Mouse (Mus musculus): ENCODE data around the gene Srek1ip1. TPM values are rescaled to one million over a fixed set of nuclear protein-coding genes. Genes with fewer than 3 reads are reported as not detected.

Srek1ip1 gene
- 11.5 TPM for polyA plus RNA-seq (2017; shearing (Covaris generic))

GRCm38 (mm10) chr13:104792184-104792583 lies at the start of gene Srek1ip1:
Srek1ip1 (plus strand) TSS chr13:104792484.

GRCm38 (mm10) chr13:104816635-104817571 lies 24.6 kb downstream of the Srek1ip1 start, which contains the start of gene Cwc27:
Cwc27 (minus strand) TSS chr13:104817142.

GRCm38 (mm10) chr13:104863127-104863979 lies 71.1 kb downstream of the Srek1ip1 start, which contains the start of gene Shisal2b:
Shisal2b (minus strand) TSS chr13:104863893.

Other genes starting within 250 kb of the Srek1ip1 start
- 25.1 TPM for gene Cwc27, start 24.7 kb downstream of the Srek1ip1 start, polyA plus RNA-seq (2017; shearing (Covaris generic))
- 0.85 TPM for gene Shisal2b, start 71.4 kb downstream of the Srek1ip1 start, polyA plus RNA-seq (2017; shearing (Covaris generic))